Mouse (Mus musculus) C2C12 (cell line): ENCODE data around the gene Cend1. TPM values are rescaled to one million over a fixed set of nuclear protein-coding genes. Genes with fewer than 3 reads are reported as not detected.
A peak's percentile ranks its signal among the peaks of the same experiment; 100 is the strongest.
"Not testable (repeated sequence)": the region's sequence is repeated elsewhere in the genome, so short reads cannot be mapped to it uniquely, and the experiment has no call there.

Experiments
- H3K27me3 ChIP-seq: one replicate; pipeline ENCODE4 v1.6.1; 2011; ENCODE audit not compliant: control insufficient read depth, insufficient read depth, insufficient read length
- H3K36me3 ChIP-seq: one replicate; pipeline ENCODE4 v1.6.1; 2011; ENCODE audit not compliant: control insufficient read depth, insufficient read depth
- H3K4me3 ChIP-seq: one replicate; pipeline ENCODE4 v1.5.1; 2011; ENCODE audit warnings: mild to moderate bottlenecking, control low read depth; ENCODE audit not compliant: poor library complexity, insufficient read depth, severe bottlenecking
- H3K79me2 ChIP-seq: one replicate; pipeline ENCODE4 v1.6.1; 2011; ENCODE audit not compliant: control insufficient read depth, insufficient read depth
- H3K79me3 ChIP-seq: one replicate; pipeline ENCODE4 v1.6.1; 2011; ENCODE audit warnings: low read depth, control low read depth
- H3ac ChIP-seq: one replicate; pipeline ENCODE3; 2011; ENCODE audit warnings: low read depth; ENCODE audit not compliant: control insufficient read depth, insufficient read length
- CEBPB ChIP-seq: IDR thresholded peaks from one replicate; pipeline ENCODE4 v1.6.1; 2011; ENCODE audit warnings: low read depth, mild to moderate bottlenecking, control low read depth, moderate library complexity
- CTCF ChIP-seq: IDR thresholded peaks from one replicate; pipeline ENCODE4 v1.5.1; 2011; ENCODE audit not compliant: control insufficient read depth, insufficient read depth, insufficient read length
- FOSL1 ChIP-seq: IDR thresholded peaks from one replicate; pipeline ENCODE4 v1.8.0; 2011; ENCODE audit warnings: mild to moderate bottlenecking, low read length; ENCODE audit not compliant: poor library complexity, insufficient read depth, severe bottlenecking
- MAX ChIP-seq: IDR thresholded peaks from one replicate; pipeline ENCODE4 v1.6.1; 2011; ENCODE audit warnings: mild to moderate bottlenecking, control low read depth
- MYOD1 ChIP-seq: IDR thresholded peaks from one replicate; pipeline ENCODE4 v1.6.1; 2011; ENCODE audit warnings: low read depth; ENCODE audit not compliant: control insufficient read depth, insufficient read length
- MYOG ChIP-seq: IDR thresholded peaks from one replicate; pipeline ENCODE4 v1.6.1; 2011; ENCODE audit not compliant: control insufficient read depth, insufficient read length; ENCODE audit errors: extremely low read depth
- USF1 ChIP-seq: IDR thresholded peaks from one replicate; pipeline ENCODE4 v1.6.1; 2011; ENCODE audit warnings: low read depth, mild to moderate bottlenecking, control low read depth, moderate library complexity
- polyA plus RNA-seq: library from polyadenylated mRNA; unstranded; fragments of >200 nt; fragmentation: generic; extraction: Trizol; gene quantifications from one replicate; pipeline ENCODE4 v1.2.1, GENCODE M21; 2012; ENCODE audit warnings: missing spikeins

The Cend1 gene
- polyA plus RNA-seq, 1 experiment = 2.4 TPM

GRCm38 (mm10) chr7:141455610-141456314, 26.5 kb upstream of the Cend1 start:
- Histone ChIP-seq H3K4me3 (peak overlapping the region; percentile 42), H3K36me3 (peaks cover 17% of the 10 kb centered on the region), H3K27me3 (no peaks in the 10 kb centered on the region), H3ac (peak overlapping the region; percentile 76), H3K79me2 (no peaks in the 10 kb centered on the region), H3K79me3 (no peaks in the 10 kb centered on the region)
- TF ChIP-seq CTCF (no peak), MYOG (no peak)

DNA sequence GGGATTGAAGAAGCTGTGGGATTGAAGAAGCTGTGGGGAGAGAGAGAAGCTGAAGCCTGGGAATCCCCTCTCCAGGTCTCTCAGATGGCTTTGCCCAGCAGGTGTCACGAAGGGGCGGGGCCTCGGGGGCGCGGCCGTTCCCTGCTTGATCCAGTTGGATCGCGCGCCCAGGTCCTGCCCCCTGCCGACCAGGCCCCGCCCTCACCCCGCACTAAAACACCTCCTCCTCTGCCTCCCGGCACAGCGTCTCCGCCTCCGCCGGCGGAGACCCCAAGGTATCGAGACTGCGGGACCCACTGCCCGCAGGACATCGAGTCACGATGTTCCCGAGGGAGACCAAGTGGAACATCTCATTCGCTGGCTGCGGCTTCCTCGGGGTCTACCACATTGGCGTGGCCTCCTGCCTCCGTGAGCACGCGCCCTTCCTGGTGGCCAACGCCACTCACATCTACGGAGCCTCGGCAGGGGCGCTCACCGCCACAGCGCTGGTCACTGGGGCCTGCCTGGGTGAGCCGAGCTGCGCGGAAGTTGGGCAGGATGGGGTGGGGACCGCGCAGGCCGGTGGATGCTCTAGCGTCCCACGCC, 25.8 kb upstream of the Cend1 start, which contains the start of gene Pnpla2:
Gene Pnpla2, plus strand, starts transcription at position 232 of the 585 bp plus-strand sequence.
- TF ChIP-seq CEBPB = no peak
- TF ChIP-seq MAX = peak; percentile 45
- no peak for TF ChIP-seq MYOD1
- TF ChIP-seq USF1 = no peak
- TF ChIP-seq FOSL1 = no peak
- no peak for TF ChIP-seq MYOG
- Histone ChIP-seq H3K36me3 (peaks cover 24% of the 10 kb centered on the region), H3K79me3 (peaks cover 2% of the 10 kb centered on the region), H3K79me2 (peaks cover 6% of the 10 kb centered on the region), H3K4me3 (peak within 1 kb of the TSS; percentile 42), H3K27me3 (no peaks in the 10 kb centered on the region), H3ac (peak within 1 kb of the TSS; percentile 76)

DNA sequence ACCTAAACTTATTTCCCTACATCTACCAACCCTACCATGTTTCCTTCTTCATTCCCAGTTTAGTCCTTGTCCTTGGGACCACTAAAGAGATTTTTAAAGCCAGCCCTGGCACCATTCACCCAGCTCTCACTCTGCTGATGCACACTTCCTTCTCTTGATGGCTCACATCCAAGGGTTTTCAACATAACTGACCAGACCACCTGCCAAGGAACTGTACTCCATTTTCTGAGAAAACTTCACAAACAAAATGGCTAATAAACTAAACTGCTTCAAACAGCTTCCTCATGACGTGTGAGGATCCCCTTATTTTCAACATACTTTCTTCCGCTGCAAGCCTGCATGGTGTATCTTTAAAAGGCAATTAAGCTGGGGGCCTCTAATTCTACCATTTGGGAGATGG, 24.3 kb upstream of the Cend1 start:
- TF ChIP-seq MYOG (no peak), CEBPB (no peak), MYOD1 (no peak), FOSL1 (no peak), CTCF (no peak)
- Histone ChIP-seq H3K79me3 (peaks cover 15% of the 10 kb centered on the region), H3ac (no peak overlapping the region), H3K27me3 (no peaks in the 10 kb centered on the region), H3K4me3 (no peak overlapping the region), H3K36me3 (peaks cover 35% of the 10 kb centered on the region), H3K79me2 (peaks cover 21% of the 10 kb centered on the region)

DNA sequence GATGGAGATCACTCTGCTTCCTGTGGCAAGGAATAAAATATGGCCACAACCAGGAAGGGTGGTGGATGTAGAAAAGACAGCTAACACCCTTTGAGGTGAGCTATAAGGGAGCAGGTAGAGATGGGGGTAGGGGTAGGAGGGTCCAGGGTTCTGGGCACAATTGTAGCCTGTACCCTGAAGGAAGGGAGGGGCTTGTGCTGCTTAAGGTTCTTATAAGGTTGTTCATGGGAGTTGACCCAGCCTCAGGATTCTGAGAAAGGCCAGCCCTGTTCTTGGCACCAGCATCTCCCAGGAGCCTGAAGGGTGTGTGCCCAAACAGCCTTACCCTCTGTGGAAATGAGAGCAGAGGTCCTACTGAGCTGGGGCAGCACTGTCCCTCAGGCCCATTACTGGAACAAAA, 22.6 kb upstream of the Cend1 start:
- no peak for TF ChIP-seq FOSL1
- no peak for TF ChIP-seq CTCF
- TF ChIP-seq USF1 = no peak
- no peak for TF ChIP-seq MYOG
- no peak for TF ChIP-seq MAX
- no peak for TF ChIP-seq MYOD1
- TF ChIP-seq CEBPB = no peak

DNA sequence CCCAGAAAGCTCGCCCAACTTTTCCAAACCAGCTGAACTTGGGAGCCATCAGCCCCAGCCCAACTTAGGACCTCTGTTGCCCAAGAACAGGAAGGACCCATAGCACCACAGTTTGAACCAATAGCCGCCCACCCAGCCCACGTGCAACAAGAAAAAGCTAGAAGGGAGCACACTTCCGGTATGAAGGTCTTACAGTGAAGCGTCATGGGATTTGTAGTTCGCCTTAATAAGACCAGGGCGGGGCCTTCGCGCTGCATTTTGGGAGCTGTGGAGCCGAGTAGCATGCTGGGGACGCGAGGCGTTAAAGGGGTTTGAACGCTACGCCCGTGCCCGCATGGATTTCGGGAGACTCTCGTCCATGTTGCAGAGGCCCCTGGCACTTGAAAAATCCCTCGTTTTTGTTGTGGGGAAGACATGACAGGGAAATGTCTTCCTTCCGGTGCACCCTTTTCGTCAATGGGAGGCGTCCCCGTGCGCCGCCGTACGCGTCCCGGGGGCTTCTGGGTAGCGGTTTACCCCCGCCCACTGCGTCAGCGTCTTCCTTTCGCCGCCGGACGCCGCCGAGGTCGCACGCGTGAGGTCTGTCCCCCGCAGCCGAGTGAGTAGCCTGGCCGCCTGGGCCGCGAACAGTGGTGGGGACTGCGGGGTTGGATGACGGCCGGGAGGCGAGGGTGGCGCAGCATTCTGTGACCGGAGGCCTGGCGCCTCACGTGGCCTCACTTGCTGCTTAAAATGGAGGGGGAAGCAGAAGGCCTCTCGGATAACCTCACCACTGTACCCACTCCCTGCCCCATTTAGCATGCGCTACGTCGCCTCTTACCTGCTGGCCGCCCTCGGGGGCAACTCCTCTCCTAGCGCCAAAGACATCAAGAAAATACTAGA, 18.1 kb upstream of the Cend1 start, which contains the start of gene Rplp2:
Gene Rplp2, plus strand, starts transcription at position 261 of the 882 bp plus-strand sequence.
- H3ac ChIP-seq = peak within 1 kb of the TSS; percentile 94
- H3K79me3 ChIP-seq = peaks cover 26% of the 10 kb centered on the region
- H3K27me3 ChIP-seq = no peaks in the 10 kb centered on the region
- peaks cover 43% of the 10 kb centered on the region for H3K36me3 ChIP-seq
- peak within 1 kb of the TSS; percentile 64 for H3K4me3 ChIP-seq
- peaks cover 42% of the 10 kb centered on the region for H3K79me2 ChIP-seq
- peak; percentile 79 for TF ChIP-seq USF1
- TF ChIP-seq FOSL1 = no peak
- TF ChIP-seq MAX = peak; percentile 81
- no peak for TF ChIP-seq MYOG
- TF ChIP-seq CEBPB = peak; percentile 24
- TF ChIP-seq CTCF = no peak
- no peak for TF ChIP-seq MYOD1

More for the DNA sequence above, 22.6 kb upstream of the Cend1 start:
- no peak overlapping the region for H3ac ChIP-seq
- no peak overlapping the region for H3K4me3 ChIP-seq
- peaks cover 26% of the 10 kb centered on the region for H3K79me3 ChIP-seq
- H3K27me3 ChIP-seq = no peaks in the 10 kb centered on the region
- peaks cover 34% of the 10 kb centered on the region for H3K79me2 ChIP-seq
- peaks cover 43% of the 10 kb centered on the region for H3K36me3 ChIP-seq

- H3ac ChIP-seq, H3K27me3 ChIP-seq, H3K4me3 ChIP-seq: not testable (repeated sequence)
- Histone ChIP-seq H3K36me3 (peaks cover 37% of the 10 kb centered on the region), H3K79me2 (peaks cover 52% of the 10 kb centered on the region), H3K79me3 (peaks cover 26% of the 10 kb centered on the region)
These were observed 17.1 kb upstream of the Cend1 start for GRCm38 (mm10) chr7:141446374-141446773.
